Mouse (Mus musculus) cerebral cortex, adult 2 months (tissue): ENCODE results near the gene Tm9sf3.

Experiments
- WGBS: fragments of 180-500 bp; shearing (Covaris S2); methylation state at CpG from one replicate; pipeline ENCODE4 v1.1.7; 2018; 5-methylcytosine and 5-hydroxymethylcytosine counted together

The Tm9sf3 gene

GRCm38 (mm10) chr19:41262712-41263629, 826 bp downstream of the Tm9sf3 start:
- 1% methylated on average over 51 of the region's 51 CpGs for WGBS

GRCm38 (mm10) chr19:41260736-41261135, 3.1 kb downstream of the Tm9sf3 start:
- 86% methylated on average over 3 of the region's 3 CpGs for WGBS

GRCm38 (mm10) chr19:41259256-41259655, 4.5 kb downstream of the Tm9sf3 start:
- WGBS: 77% methylated on average over 6 of the region's 6 CpGs

DNA sequence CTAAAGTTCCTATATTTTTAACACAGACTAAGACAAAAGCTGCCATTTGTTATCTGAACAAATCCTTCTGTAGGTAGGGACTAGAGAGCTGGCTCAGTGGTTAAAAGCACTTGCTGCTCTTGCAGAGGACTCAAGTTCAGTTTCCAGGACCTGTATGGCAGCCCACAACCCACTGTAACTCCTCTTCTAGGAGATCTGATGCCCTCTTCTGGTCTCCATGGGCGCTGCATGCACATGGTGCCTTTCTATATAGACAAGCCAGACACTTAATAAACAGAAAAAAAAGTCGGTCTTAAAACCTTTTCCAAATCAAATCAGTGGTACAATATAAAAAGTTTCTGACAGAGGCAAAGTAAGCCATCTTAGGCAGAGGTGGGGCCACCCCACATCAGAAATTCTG, 5.1 kb downstream of the Tm9sf3 start:
- WGBS: 41% methylated on average over 2 of the region's 2 CpGs

DNA sequence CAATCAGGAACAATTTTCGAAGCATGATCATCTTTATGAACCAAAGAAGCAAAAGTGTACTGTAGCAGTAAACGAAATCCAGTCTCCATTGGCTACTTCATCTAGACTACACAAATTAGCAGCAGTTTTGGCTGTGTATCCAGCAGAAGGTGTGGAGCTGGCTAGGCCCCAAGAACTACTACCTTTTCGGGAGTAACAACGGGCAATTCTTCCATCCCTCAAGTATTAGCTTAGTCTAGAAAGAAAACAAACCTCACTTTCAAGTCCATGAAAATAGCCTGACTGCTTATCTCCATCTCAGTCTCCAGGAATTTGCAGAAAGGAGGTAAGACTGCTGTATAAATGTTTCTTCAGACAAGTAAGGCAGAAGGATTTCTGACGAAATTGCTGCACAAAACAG, 9.2 kb downstream of the Tm9sf3 start:
- WGBS: 59% methylated on average over 5 of the region's 5 CpGs

- WGBS: 63% methylated on average over 4 of the region's 4 CpGs
Measured at GRCm38 (mm10) chr19:41248968-41249367, 14.8 kb downstream of the Tm9sf3 start.

DNA sequence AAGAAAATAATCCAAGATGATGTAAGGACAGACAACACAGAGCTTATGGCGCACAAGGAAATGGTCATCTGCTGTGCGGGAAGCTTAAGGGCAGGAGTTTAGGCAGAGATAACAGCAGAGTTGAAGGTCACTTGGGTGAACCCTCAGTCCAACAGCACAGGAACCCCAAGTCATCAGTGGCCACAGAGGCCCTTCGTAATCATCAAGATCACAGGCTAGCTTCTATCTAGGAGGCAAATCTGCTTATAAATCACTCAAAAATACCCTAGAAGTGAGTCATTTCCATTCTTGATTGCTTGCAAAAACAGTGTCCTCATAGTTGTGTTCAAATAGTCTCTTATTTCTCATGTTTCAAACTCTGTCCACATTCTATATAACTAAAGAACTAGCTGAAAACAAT, 15.5 kb downstream of the Tm9sf3 start:
- WGBS: 97% methylated on average over 3 of the region's 3 CpGs

DNA sequence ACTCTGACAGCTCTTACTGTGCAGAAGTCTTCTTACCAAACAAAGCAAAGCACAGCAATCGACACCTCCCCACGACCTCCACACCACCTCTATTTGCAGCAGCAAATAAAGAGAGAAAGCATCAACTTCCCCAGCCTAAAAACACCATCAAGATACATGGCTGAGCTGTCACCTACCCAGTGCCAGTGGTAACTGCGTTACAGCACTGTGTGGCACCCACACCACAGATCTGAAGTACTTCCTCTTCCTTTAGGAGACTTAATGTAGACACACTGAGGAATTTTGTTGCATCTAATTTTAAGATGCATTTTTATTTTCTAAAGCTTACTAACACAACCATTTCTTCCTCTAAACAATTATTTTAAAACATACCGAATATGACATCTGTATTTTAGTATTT, 17.5 kb downstream of the Tm9sf3 start:
- WGBS: 69% methylated on average over 4 of the region's 4 CpGs

DNA sequence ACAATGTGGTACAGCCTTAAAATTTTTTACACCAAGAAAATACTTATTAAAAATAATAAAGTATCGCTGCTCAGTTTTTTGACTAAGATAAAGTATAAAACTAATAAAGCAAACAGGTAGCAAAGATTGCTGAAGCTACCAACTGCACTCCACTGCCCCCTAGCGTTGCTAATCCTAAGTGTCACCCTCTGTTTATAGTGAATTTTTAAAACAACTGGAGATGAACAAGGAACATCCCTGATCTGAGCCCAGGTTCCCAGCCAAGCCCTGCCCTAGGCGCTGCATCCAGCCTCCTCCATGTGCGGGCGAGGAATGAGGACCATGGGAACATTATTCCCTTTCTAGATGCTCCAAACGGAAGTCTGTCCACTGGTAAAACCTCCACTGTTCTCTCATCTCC, 19.2 kb downstream of the Tm9sf3 start:
- WGBS: 65% methylated on average over 6 of the region's 6 CpGs

DNA sequence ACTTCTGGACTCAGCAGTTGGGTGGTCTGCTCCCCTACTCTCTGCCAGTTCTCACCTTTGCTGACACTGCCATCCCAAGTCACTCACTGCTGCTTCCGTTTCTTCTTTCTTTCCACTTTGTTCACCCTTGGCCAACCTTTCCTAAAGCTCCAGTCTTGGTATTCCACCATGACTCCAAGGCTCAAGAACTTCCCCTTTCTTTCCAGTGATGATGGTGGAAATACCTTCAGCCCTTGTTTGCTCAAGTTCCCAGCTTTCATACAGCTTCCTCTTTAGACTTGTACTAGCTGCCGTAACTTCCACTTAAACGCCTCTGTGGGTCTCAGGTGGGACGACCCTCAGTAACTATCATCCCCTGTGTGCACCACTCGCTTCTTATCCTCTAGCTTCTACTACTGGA, 21.8 kb downstream of the Tm9sf3 start:
- 96% methylated on average over 5 of the region's 5 CpGs for WGBS

- 86% methylated on average over 4 of the region's 4 CpGs for WGBS
Measured at GRCm38 (mm10) chr19:41233698-41234097, 30.1 kb downstream of the Tm9sf3 start.

DNA sequence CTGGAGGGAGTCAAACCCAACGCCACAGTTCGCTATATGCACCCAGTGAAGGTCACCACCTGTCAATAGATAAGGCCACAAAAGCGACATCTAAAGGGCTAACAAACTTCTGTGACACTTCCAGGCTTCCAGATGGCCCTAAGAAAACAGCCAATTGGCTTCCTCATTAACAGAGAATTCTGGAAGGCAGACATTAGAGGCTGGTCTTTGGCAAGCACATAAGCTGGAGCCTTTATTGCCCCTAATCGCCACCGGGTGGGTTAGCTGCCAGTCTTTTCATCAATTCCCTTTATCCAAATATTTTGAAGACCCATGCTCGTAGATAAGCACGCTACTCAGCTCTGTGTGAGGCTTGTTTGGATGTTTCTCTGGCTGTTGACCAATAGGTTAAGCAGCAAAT, 55.5 kb downstream of the Tm9sf3 start:
- 51% methylated on average over 7 of the region's 7 CpGs for WGBS

DNA sequence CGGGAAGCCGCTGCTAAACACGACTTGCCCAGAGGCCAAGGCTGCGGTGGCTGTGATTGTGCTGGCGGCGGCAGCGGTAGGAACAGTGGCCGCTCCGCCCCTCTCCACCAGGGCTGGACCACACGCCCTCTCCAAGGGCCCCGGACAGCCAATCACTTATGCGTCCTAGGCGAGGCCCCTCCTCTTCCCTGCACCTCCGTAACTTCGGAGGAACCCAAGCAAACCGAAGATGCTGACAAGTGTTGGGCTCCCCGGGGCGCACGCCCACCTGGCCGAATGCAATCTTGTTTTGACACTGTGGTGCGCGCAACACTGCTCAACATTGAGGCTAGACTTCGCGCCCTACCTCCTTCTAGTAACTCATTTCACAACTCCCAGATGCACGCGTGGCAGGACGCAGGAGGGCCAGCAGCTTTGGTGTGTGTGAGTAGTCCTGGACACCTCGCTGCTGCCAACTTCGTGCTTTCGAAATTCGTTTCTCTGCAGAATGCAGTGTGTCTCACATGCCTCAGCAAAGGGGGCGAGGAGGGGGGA, 56.9 kb downstream of the Tm9sf3 start, which contains the start of gene Tll2:
TSS of gene Tll2 (minus strand) at position 25 of the 534 bp plus-strand sequence.
- 1% methylated on average over 32 of the region's 32 CpGs for WGBS

GRCm38 (mm10) chr19:41206041-41206810, 57.6 kb downstream of the Tm9sf3 start:
- WGBS: 2% methylated on average over 46 of the region's 46 CpGs

DNA sequence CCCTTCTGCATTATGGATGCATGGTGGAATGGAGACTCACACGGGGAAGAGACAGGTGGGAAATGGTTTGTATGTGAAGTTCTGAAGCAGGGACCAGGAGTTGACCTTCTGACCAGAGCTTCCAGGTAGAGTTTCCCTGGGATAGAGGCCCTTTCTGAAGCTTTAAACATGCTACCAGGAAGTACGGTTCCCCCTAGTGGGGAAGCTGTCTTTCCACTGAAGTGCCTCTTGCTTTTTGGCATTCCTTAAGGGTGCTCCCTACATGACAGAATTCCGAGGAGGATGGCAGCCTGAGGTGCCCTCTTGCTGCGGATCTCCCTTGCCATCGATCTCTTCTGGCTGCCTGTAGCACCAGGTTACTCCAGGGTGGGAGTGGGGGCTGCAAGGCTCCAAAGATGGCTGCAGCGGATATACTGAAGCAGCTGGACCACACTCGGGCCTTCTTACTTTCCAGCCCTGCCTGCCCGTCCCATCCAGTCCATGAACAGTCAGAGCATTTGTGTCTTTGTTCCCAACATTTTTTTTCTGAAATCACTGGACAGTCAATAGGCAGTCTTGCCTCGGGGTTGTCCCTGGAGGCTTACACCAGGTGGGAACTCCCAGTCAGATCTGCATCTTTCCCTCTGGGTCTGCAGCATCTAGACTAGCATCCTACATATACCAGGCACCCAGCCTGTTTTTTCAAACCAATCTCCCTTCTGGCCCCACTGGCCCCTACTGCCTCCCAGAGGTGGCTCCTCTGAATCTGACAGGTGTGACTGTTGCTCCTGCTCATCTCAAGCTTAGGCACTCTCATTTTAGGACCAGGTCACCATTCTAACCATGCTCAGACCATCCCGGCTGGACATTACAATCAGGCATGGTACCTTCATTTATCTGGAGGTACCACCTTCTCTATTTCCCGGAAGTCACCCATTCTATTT, 59.4 kb downstream of the Tm9sf3 start:
- 65% methylated on average over 11 of the region's 11 CpGs for WGBS

DNA sequence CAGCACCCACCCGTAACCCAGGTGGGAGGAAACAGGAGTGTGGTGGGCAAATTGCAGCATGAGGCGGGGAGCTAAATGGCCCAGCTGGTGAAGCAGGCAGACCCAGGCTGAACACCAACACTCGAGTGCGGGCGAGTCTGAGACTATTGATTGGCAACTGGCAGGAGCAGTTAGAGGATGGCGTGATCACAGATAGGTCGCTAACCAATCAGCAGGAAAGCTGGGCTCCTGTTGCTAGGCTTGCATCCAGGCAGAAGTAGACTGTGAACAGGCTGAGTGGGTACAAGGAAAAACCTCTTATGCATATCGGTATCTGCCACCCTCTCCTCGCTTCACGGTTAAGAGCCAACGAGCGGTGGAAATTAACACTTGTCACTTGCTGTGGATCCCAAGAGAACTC, 66.2 kb downstream of the Tm9sf3 start:
- 49% methylated on average over 12 of the region's 12 CpGs for WGBS

DNA sequence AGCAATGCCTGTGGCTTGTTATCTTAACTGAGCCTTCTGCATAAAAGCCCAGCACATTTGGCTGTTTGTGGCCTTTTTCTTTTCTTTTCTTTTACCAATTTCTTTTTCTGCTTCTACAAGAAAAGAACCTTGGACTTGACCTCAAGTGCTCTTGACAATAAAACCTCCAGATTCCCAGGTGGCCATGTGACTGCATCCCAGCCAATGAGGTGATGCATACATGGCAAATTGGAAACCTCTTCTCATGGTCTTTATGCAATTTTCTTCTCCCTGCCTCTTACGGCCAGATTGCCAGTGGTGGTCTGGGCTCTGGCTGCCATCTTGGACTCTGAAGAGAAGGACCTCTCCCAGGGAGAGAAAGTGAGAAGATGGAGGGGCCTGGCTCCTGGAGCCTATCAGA, 70.4 kb downstream of the Tm9sf3 start:
- 81% methylated on average over 1 of the region's 1 CpGs for WGBS

GRCm38 (mm10) chr19:41192953-41193352, 70.8 kb downstream of the Tm9sf3 start:
- 79% methylated on average over 4 of the region's 4 CpGs for WGBS

GRCm38 (mm10) chr19:41191724-41192123, 72.1 kb downstream of the Tm9sf3 start:
- 94% methylated on average over 9 of the region's 9 CpGs for WGBS

DNA sequence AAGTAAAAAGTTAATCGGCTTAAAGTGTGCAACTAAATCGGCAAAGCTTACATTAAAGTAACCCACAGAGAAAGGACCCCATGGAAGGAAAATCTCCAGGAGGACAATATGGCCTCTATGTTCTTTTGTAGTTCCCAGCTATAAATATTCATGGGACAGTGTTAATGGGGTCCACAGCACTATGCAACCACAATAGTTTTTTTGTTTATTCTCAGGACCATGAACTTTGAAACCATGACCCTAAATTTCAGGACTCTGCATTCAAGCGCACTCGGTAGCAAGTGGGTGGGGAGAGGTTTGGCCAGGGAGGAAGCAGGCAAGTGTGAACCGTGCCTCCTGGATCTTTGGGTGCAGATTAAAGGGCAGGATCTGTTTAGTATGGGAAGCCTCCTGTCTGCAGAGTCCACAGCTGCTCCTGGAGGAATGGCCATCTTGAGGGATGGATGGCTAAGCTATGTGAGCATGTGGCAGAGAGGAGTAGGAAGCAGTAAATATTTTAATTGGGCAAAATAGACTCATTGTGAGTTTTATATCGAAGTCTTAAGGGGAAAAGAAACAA, 72.8 kb downstream of the Tm9sf3 start:
- WGBS: 51% methylated on average over 6 of the region's 6 CpGs

DNA sequence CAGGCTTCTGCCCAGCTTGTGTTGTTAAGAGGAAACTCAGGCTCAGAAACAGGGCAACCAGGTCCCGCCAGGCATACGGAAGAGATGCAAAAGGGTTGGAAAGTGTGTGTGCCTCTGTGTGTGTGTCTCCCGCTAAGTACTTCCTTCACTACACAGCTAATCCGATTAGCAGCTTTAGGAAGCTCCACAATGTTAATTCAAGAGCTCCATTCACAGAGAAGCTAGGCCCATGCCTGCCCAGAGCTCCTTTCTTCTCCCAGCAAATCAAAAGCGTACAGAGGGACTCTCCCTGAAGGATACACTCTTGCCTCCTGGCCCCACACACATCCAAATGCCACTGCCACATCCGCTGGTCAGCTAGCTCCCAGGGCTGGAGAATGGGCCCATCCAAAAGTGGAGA, 86.5 kb downstream of the Tm9sf3 start:
- 72% methylated on average over 6 of the region's 6 CpGs for WGBS
